Comparison of ENCODE assay signal across 23 mouse cellular contexts in the genomic region with DNA sequence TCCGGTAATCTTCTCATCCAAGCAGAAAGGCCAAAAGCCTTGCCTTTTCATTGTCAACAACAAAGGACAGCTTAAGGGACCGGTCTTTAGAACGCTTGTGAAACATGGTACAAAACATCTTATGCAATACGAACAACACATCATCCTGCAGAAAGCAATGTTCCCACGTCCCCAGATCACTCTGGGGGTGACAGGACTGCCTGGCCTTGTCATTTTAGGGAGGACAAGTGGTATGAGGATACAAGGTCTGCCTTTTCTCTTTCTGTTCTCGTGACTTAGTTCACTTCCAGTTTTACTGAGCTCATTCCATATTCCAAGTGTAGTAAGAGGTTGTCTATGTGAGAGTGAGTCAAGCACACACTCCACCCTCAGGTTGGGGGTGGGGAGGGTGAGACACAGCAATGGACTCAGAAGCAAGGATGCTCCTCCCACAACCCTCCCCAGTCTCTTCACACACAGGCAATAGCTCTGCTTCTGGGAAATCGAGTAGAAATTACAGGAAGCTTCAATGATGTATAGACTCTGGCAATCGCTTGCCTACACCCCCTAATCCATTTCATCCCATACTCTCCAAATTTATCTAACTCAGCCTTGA. TPM values are rescaled to one million over a fixed set of nuclear protein-coding genes. Genes with fewer than 3 reads are reported as not detected.
DNase-seq lines count a peak whose midpoint lies in the region; ATAC-seq and TF ChIP-seq lines count a peak whose summit lies in the region.
"Had no signal": no experiment of that assay in that cellular context is flagged by ENCODE, and none has a peak within 500 bp of the region (broad histone marks: within the 10 kb centered on the region; RNA-seq: fewer than 3 reads in every experiment).

No protein-coding gene starts in this region.

- no peaks in the 10 kb centered on the region for H3K9me3 ChIP-seq in liver, embryonic 12.5 days (replicated peaks)
- H3K9me3 ChIP-seq in liver, postnatal 0 days (ENCODE audit: low read length), result no peaks in the 10 kb centered on the region
- no peaks in the 10 kb centered on the region for H3K9me3 ChIP-seq in neural tube, embryonic 15.5 days (replicated peaks)
- H3K9me3 ChIP-seq: embryonic facial prominence, embryonic 15.5 days; forebrain, embryonic 12.5 days; heart, embryonic 15.5 days; midbrain, embryonic 12.5 days; neural tube, embryonic 12.5 days had no signal

- peak; percentile 49; the same call in 1 of the 2 replicates for ATAC-seq in liver, embryonic 12.5 days
- ATAC-seq in liver, postnatal 0 days, result no peak
- no peak for ATAC-seq in neural tube, embryonic 15.5 days (ENCODE audit: low FRiP score)
- ATAC-seq: activated CD4-positive, CD25-positive, alpha-beta regulatory T cell, adult 4 months; hindbrain, embryonic 16.5 days had no signal

- no peaks in the 10 kb centered on the region for H3K4me1 ChIP-seq in liver, embryonic 12.5 days
- H3K4me1 ChIP-seq in liver, postnatal 0 days (ENCODE audit: insufficient read depth), result no peaks in the 10 kb centered on the region
- H3K4me1 ChIP-seq in neural tube, embryonic 15.5 days, result peaks cover 23% of the 10 kb centered on the region
- H3K4me1 ChIP-seq: embryonic facial prominence, embryonic 15.5 days; heart, embryonic 15.5 days had no signal

- TF ChIP-seq CTCF in liver, postnatal 0 days (IDR thresholded peaks at IDR 0.05; ENCODE audit: low read depth), result no peak

- no peak for TF ChIP-seq EP300 in liver, postnatal 0 days (IDR thresholded peaks at IDR 0.05; ENCODE audit: low read depth)

- no peak overlapping the region for H3K9ac ChIP-seq in liver, embryonic 12.5 days
- H3K9ac ChIP-seq in liver, postnatal 0 days (replicated peaks), result no peak overlapping the region
- no peak overlapping the region for H3K9ac ChIP-seq in neural tube, embryonic 15.5 days (replicated peaks)
- H3K9ac ChIP-seq: embryonic facial prominence, embryonic 15.5 days; forebrain, embryonic 12.5 days; heart, embryonic 15.5 days; midbrain, embryonic 12.5 days; neural tube, embryonic 12.5 days had no signal

- H3K27me3 ChIP-seq in liver, embryonic 12.5 days (replicated peaks), result no peaks in the 10 kb centered on the region
- H3K27me3 ChIP-seq in liver, postnatal 0 days (ENCODE audit: insufficient read depth, low read length), result no peaks in the 10 kb centered on the region
- H3K27me3 ChIP-seq in neural tube, embryonic 15.5 days (replicated peaks), result no peaks in the 10 kb centered on the region
- H3K27me3 ChIP-seq: embryonic facial prominence, embryonic 15.5 days; heart, embryonic 15.5 days; neural tube, embryonic 12.5 days had no signal

- 61% methylated on average over 8 of the region's 8 CpGs for WGBS in liver, embryonic 12.5 days (ENCODE audit: insufficient replicate concordance)
- WGBS in liver, postnatal 0 days (ENCODE audit: insufficient replicate concordance), result 69% methylated on average over 8 of the region's 8 CpGs
- WGBS in neural tube, embryonic 15.5 days, result 86% methylated on average over 8 of the region's 8 CpGs

- no peak for DNase-seq in liver, postnatal 0 days
- peak; percentile 15 for DNase-seq in adipocyte (ENCODE audit: low spot score)
- DNase-seq in c-Kit-positive CD71-positive TER-119-positive erythroid progenitor cells, embryonic 14.5 days (ENCODE audit: low spot score), result peak; percentile 13
- DNase-seq in lung, postnatal 4 days, result no peak
- DNase-seq in kidney, adult 9 months, result no peak
- DNase-seq: cerebellum, adult 18-20 months; cerebellum, postnatal 25 days; gastrocnemius, postnatal 14 days; kidney, adult 18-20 months; kidney, postnatal 14 days; right cerebral cortex, postnatal 14 days; spleen, adult 18-20 months; thymus, adult 18-20 months had no signal

- H3K4me3 ChIP-seq in liver, embryonic 12.5 days, result no peak overlapping the region
- no peak overlapping the region for H3K4me3 ChIP-seq in liver, postnatal 0 days (ENCODE audit: low read depth, low read length)
- no peak overlapping the region for H3K4me3 ChIP-seq in neural tube, embryonic 15.5 days (replicated peaks)
- H3K4me3 ChIP-seq: embryonic facial prominence, embryonic 15.5 days; forebrain, embryonic 12.5 days; heart, embryonic 15.5 days; layer of hippocampus, adult 2 months; midbrain, embryonic 12.5 days; neural tube, embryonic 12.5 days had no signal

- no peak overlapping the region for H3K27ac ChIP-seq in liver, embryonic 12.5 days
- no peak overlapping the region for H3K27ac ChIP-seq in liver, postnatal 0 days (ENCODE audit: low read depth)
- H3K27ac ChIP-seq in neural tube, embryonic 15.5 days (replicated peaks), result no peak overlapping the region
- H3K27ac ChIP-seq: embryonic facial prominence, embryonic 15.5 days; forebrain, embryonic 12.5 days; heart, embryonic 15.5 days; layer of hippocampus, adult 2 months; midbrain, embryonic 12.5 days; neural tube, embryonic 12.5 days had no signal

- no peaks in the 10 kb centered on the region for H3K36me3 ChIP-seq in liver, embryonic 12.5 days
- H3K36me3 ChIP-seq in liver, postnatal 0 days (replicated peaks; ENCODE audit: insufficient read depth, low read length), result no peaks in the 10 kb centered on the region
- H3K36me3 ChIP-seq in neural tube, embryonic 15.5 days, result no peaks in the 10 kb centered on the region
- H3K36me3 ChIP-seq: embryonic facial prominence, embryonic 15.5 days; forebrain, embryonic 12.5 days; heart, embryonic 15.5 days; midbrain, embryonic 12.5 days; neural tube, embryonic 12.5 days had no signal

- no peak overlapping the region for H3K4me2 ChIP-seq in liver, embryonic 12.5 days
- H3K4me2 ChIP-seq in liver, postnatal 0 days (ENCODE audit: low read depth, low read length), result no peak overlapping the region
- no peak overlapping the region for H3K4me2 ChIP-seq in neural tube, embryonic 15.5 days
- H3K4me2 ChIP-seq: embryonic facial prominence, embryonic 15.5 days; forebrain, embryonic 12.5 days; heart, embryonic 15.5 days; midbrain, embryonic 12.5 days; neural tube, embryonic 12.5 days had no signal

RNA-seq across cellular contexts. Expression of gene Arl4a, which starts 59.7 kb away (rescaled TPM):
- polyA plus RNA-seq in liver, embryonic 12.5 days (2016; fragmentation: Nextera tagmentation; extraction: Ambion mirVana), result 61.4 and 71.0 TPM in 2 replicates
- 59.9 and 64.7 TPM in 2 replicates for polyA plus RNA-seq in liver, postnatal 0 days (2015; fragmentation: Nextera tagmentation; extraction: Ambion mirVana)
- 106 and 113 TPM in 2 replicates for polyA plus RNA-seq in neural tube, embryonic 15.5 days (2015; fragmentation: Nextera tagmentation; extraction: Ambion mirVana)

Comparison
In these comparisons a context has a peak if more than half of its experiments do, and no peak if none do; other contexts are left out.
1. DNase-seq: peak in adipocyte (single experiment) and c-Kit-positive CD71-positive TER-119-positive erythroid progenitor cells, embryonic 14.5 days (single experiment); none in liver, postnatal 0 days (single experiment), lung, postnatal 4 days (0 of 2) and kidney, adult 9 months (single experiment).